Mouse (Mus musculus): ENCODE measurements around the gene Olfr229. TPM values are rescaled to one million over a fixed set of nuclear protein-coding genes. Genes with fewer than 3 reads are reported as not detected.

Olfr229 gene
- not detected for polyA plus RNA-seq (2014; fragmentation: Illumina TruSeq; extraction: RNeasy Lipid Tissue Mini Kit (QIAGEN cat#74804); ENCODE audit: insufficient read depth, low read depth, low replicate concordance)

GRCm38 (mm10) chr9:39907036-39907435 lies at the start of gene Olfr229:
Gene Olfr229 (plus strand): TSS chr9:39907336.

GRCm38 (mm10) chr9:39866122-39866521 lies 41.0 kb upstream of the Olfr229 start, which contains the start of gene Olfr972:
Gene Olfr972 (plus strand): TSS chr9:39866422.

GRCm38 (mm10) chr9:39937201-39937600 lies 30.1 kb downstream of the Olfr229 start, which contains the start of gene Olfr974:
Gene Olfr974 (plus strand): TSS chr9:39937501.

GRCm38 (mm10) chr9:39951946-39952345 lies 44.8 kb downstream of the Olfr229 start, which contains the start of gene Olfr975:
Gene Olfr975 (minus strand): TSS chr9:39952046.

DNA sequence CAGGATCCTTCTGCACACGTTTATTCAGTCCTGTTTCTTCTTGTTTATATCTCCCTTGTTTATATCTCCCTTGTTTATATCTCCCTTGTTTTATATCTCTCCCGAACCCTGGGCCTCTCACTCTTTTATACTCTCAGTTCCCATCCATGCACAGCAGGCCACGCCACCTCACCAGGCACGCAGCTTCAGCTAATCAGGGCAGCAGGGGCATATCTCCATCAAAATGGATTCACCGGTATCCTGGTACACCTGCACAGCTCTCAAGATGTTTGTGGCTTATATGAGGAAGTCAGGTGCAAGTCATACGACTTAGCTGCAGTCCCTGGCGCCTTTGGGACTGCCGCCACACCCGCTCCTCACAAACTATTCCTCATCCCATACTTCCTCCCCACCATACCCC lies 53.9 kb downstream of the Olfr229 start, which contains the start of gene Olfr976:
Gene Olfr976, minus strand, starts transcription at position 101 of the 400 bp plus-strand sequence.

Other genes with a start within 250 kb of the Olfr229 start
- gene Olfr963, start 240.1 kb upstream of the Olfr229 start, polyA plus RNA-seq (2014; fragmentation: Illumina TruSeq; extraction: RNeasy Lipid Tissue Mini Kit (QIAGEN cat#74804); ENCODE audit: insufficient read depth, low read depth, low replicate concordance): not detected
- not detected for gene Olfr149, start 200.2 kb upstream of the Olfr229 start, polyA plus RNA-seq (2014; fragmentation: Illumina TruSeq; extraction: RNeasy Lipid Tissue Mini Kit (QIAGEN cat#74804); ENCODE audit: insufficient read depth, low read depth, low replicate concordance)
- not detected for gene Olfr965, start 196.0 kb upstream of the Olfr229 start, polyA plus RNA-seq (2014; fragmentation: Illumina TruSeq; extraction: RNeasy Lipid Tissue Mini Kit (QIAGEN cat#74804); ENCODE audit: insufficient read depth, low read depth, low replicate concordance)
- gene Olfr150, start 176.4 kb upstream of the Olfr229 start, polyA plus RNA-seq (2014; fragmentation: Illumina TruSeq; extraction: RNeasy Lipid Tissue Mini Kit (QIAGEN cat#74804); ENCODE audit: insufficient read depth, low read depth, low replicate concordance): not detected
- gene Olfr967, start 161.1 kb upstream of the Olfr229 start, polyA plus RNA-seq (2014; fragmentation: Illumina TruSeq; extraction: RNeasy Lipid Tissue Mini Kit (QIAGEN cat#74804); ENCODE audit: insufficient read depth, low read depth, low replicate concordance): not detected
- not detected for gene Olfr968, start 124.1 kb upstream of the Olfr229 start, polyA plus RNA-seq (2014; fragmentation: Illumina TruSeq; extraction: RNeasy Lipid Tissue Mini Kit (QIAGEN cat#74804); ENCODE audit: insufficient read depth, low read depth, low replicate concordance)
- not detected for gene Olfr969, start 116.4 kb upstream of the Olfr229 start, polyA plus RNA-seq (2014; fragmentation: Illumina TruSeq; extraction: RNeasy Lipid Tissue Mini Kit (QIAGEN cat#74804); ENCODE audit: insufficient read depth, low read depth, low replicate concordance)
- not detected for gene Olfr970, start 98.5 kb upstream of the Olfr229 start, polyA plus RNA-seq (2014; fragmentation: Illumina TruSeq; extraction: RNeasy Lipid Tissue Mini Kit (QIAGEN cat#74804); ENCODE audit: insufficient read depth, low read depth, low replicate concordance)
- not detected for gene Olfr971, start 70.5 kb upstream of the Olfr229 start, polyA plus RNA-seq (2014; fragmentation: Illumina TruSeq; extraction: RNeasy Lipid Tissue Mini Kit (QIAGEN cat#74804); ENCODE audit: insufficient read depth, low read depth, low replicate concordance)
- gene Olfr972, start 40.9 kb upstream of the Olfr229 start, polyA plus RNA-seq (2014; fragmentation: Illumina TruSeq; extraction: RNeasy Lipid Tissue Mini Kit (QIAGEN cat#74804); ENCODE audit: insufficient read depth, low read depth, low replicate concordance): not detected
- gene Olfr974, start 30.2 kb downstream of the Olfr229 start, polyA plus RNA-seq (2014; fragmentation: Illumina TruSeq; extraction: RNeasy Lipid Tissue Mini Kit (QIAGEN cat#74804); ENCODE audit: insufficient read depth, low read depth, low replicate concordance): not detected
- not detected for gene Olfr975, start 44.7 kb downstream of the Olfr229 start, polyA plus RNA-seq (2014; fragmentation: Illumina TruSeq; extraction: RNeasy Lipid Tissue Mini Kit (QIAGEN cat#74804); ENCODE audit: insufficient read depth, low read depth, low replicate concordance)
- gene Olfr976, start 53.8 kb downstream of the Olfr229 start, polyA plus RNA-seq (2014; fragmentation: Illumina TruSeq; extraction: RNeasy Lipid Tissue Mini Kit (QIAGEN cat#74804); ENCODE audit: insufficient read depth, low read depth, low replicate concordance): not detected
- gene Olfr978, start 84.8 kb downstream of the Olfr229 start, polyA plus RNA-seq (2014; fragmentation: Illumina TruSeq; extraction: RNeasy Lipid Tissue Mini Kit (QIAGEN cat#74804); ENCODE audit: insufficient read depth, low read depth, low replicate concordance): not detected
- not detected for gene Olfr979, start 96.1 kb downstream of the Olfr229 start, polyA plus RNA-seq (2014; fragmentation: Illumina TruSeq; extraction: RNeasy Lipid Tissue Mini Kit (QIAGEN cat#74804); ENCODE audit: insufficient read depth, low read depth, low replicate concordance)
- not detected for gene Olfr980, start 102.2 kb downstream of the Olfr229 start, polyA plus RNA-seq (2014; fragmentation: Illumina TruSeq; extraction: RNeasy Lipid Tissue Mini Kit (QIAGEN cat#74804); ENCODE audit: insufficient read depth, low read depth, low replicate concordance)
- not detected for gene Olfr981, start 114.1 kb downstream of the Olfr229 start, polyA plus RNA-seq (2014; fragmentation: Illumina TruSeq; extraction: RNeasy Lipid Tissue Mini Kit (QIAGEN cat#74804); ENCODE audit: insufficient read depth, low read depth, low replicate concordance)
- not detected for gene Olfr982, start 166.5 kb downstream of the Olfr229 start, polyA plus RNA-seq (2014; fragmentation: Illumina TruSeq; extraction: RNeasy Lipid Tissue Mini Kit (QIAGEN cat#74804); ENCODE audit: insufficient read depth, low read depth, low replicate concordance)
- not detected for gene Olfr983, start 186.3 kb downstream of the Olfr229 start, polyA plus RNA-seq (2014; fragmentation: Illumina TruSeq; extraction: RNeasy Lipid Tissue Mini Kit (QIAGEN cat#74804); ENCODE audit: insufficient read depth, low read depth, low replicate concordance)
- gene Olfr984, start 206.9 kb downstream of the Olfr229 start, polyA plus RNA-seq (2014; fragmentation: Illumina TruSeq; extraction: RNeasy Lipid Tissue Mini Kit (QIAGEN cat#74804); ENCODE audit: insufficient read depth, low read depth, low replicate concordance): not detected
- not detected for gene Olfr985, start 222.8 kb downstream of the Olfr229 start, polyA plus RNA-seq (2014; fragmentation: Illumina TruSeq; extraction: RNeasy Lipid Tissue Mini Kit (QIAGEN cat#74804); ENCODE audit: insufficient read depth, low read depth, low replicate concordance)
- not detected for gene Tmem225, start 240.8 kb downstream of the Olfr229 start, polyA plus RNA-seq (2014; fragmentation: Illumina TruSeq; extraction: RNeasy Lipid Tissue Mini Kit (QIAGEN cat#74804); ENCODE audit: insufficient read depth, low read depth, low replicate concordance)

Data from lung, adult 10 weeks (tissue).